Mouse (Mus musculus) C2C12 (cell line): ENCODE results near the gene Gle1. TPM values are rescaled to one million over a fixed set of nuclear protein-coding genes. Genes with fewer than 3 reads are reported as not detected.

ENCODE experiments used
- H3K27me3 ChIP-seq: one replicate; pipeline ENCODE4 v1.6.1; 2011; ENCODE audit not compliant: control insufficient read depth, insufficient read depth, insufficient read length
- H3K36me3 ChIP-seq: one replicate; pipeline ENCODE4 v1.6.1; 2011; ENCODE audit not compliant: control insufficient read depth, insufficient read depth
- H3K4me3 ChIP-seq: one replicate; pipeline ENCODE4 v1.5.1; 2011; ENCODE audit warnings: mild to moderate bottlenecking, control low read depth; ENCODE audit not compliant: poor library complexity, insufficient read depth, severe bottlenecking
- H3K79me2 ChIP-seq: one replicate; pipeline ENCODE4 v1.6.1; 2011; ENCODE audit not compliant: control insufficient read depth, insufficient read depth
- H3K79me3 ChIP-seq: one replicate; pipeline ENCODE4 v1.6.1; 2011; ENCODE audit warnings: low read depth, control low read depth
- H3ac ChIP-seq: one replicate; pipeline ENCODE3; 2011; ENCODE audit warnings: low read depth; ENCODE audit not compliant: control insufficient read depth, insufficient read length
- CEBPB ChIP-seq: IDR thresholded peaks from one replicate; pipeline ENCODE4 v1.6.1; 2011; ENCODE audit warnings: low read depth, mild to moderate bottlenecking, control low read depth, moderate library complexity
- CTCF ChIP-seq: IDR thresholded peaks from one replicate; pipeline ENCODE4 v1.5.1; 2011; ENCODE audit not compliant: control insufficient read depth, insufficient read depth, insufficient read length
- FOSL1 ChIP-seq: IDR thresholded peaks from one replicate; pipeline ENCODE4 v1.8.0; 2011; ENCODE audit warnings: mild to moderate bottlenecking, low read length; ENCODE audit not compliant: poor library complexity, insufficient read depth, severe bottlenecking
- MAX ChIP-seq: IDR thresholded peaks from one replicate; pipeline ENCODE4 v1.6.1; 2011; ENCODE audit warnings: mild to moderate bottlenecking, control low read depth
- MYOD1 ChIP-seq: IDR thresholded peaks from one replicate; pipeline ENCODE4 v1.6.1; 2011; ENCODE audit warnings: low read depth; ENCODE audit not compliant: control insufficient read depth, insufficient read length
- MYOG ChIP-seq: IDR thresholded peaks from one replicate; pipeline ENCODE4 v1.6.1; 2011; ENCODE audit not compliant: control insufficient read depth, insufficient read length; ENCODE audit errors: extremely low read depth
- USF1 ChIP-seq: IDR thresholded peaks from one replicate; pipeline ENCODE4 v1.6.1; 2011; ENCODE audit warnings: low read depth, mild to moderate bottlenecking, control low read depth, moderate library complexity
- polyA plus RNA-seq: library from polyadenylated mRNA; unstranded; fragments of >200 nt; fragmentation: generic; extraction: Trizol; gene quantifications from one replicate; pipeline ENCODE4 v1.2.1, GENCODE M21; 2012; ENCODE audit warnings: missing spikeins

Gene Gle1
- polyA plus RNA-seq, 1 experiment = 30.2 TPM

- Histone ChIP-seq H3K79me3 (no peaks in the 10 kb centered on the region), H3K27me3 (no peaks in the 10 kb centered on the region), H3K36me3 (peaks cover 85% of the 10 kb centered on the region)
Measured at GRCm38 (mm10) chr2:29922011-29922410, 13.2 kb upstream of the Gle1 start.

GRCm38 (mm10) chr2:29926542-29926941 lies 8.7 kb upstream of the Gle1 start:
- H3K79me3 ChIP-seq = no peaks in the 10 kb centered on the region
- no peak overlapping the region for H3K4me3 ChIP-seq
- no peaks in the 10 kb centered on the region for H3K27me3 ChIP-seq
- H3ac ChIP-seq = no peak overlapping the region
- no peak for TF ChIP-seq MYOG
- TF ChIP-seq CEBPB = no peak
- no peak for TF ChIP-seq USF1
- TF ChIP-seq MAX = no peak
- no peak for TF ChIP-seq FOSL1
- no peak for TF ChIP-seq MYOD1
- no peak for TF ChIP-seq CTCF
- H3K36me3 ChIP-seq = peaks cover 91% of the 10 kb centered on the region
- no peaks in the 10 kb centered on the region for H3K79me2 ChIP-seq

More at GRCm38 (mm10) chr2:29922011-29922410, 13.2 kb upstream of the Gle1 start:
- no peak overlapping the region for H3ac ChIP-seq
- no peak overlapping the region for H3K4me3 ChIP-seq
- no peaks in the 10 kb centered on the region for H3K79me2 ChIP-seq
- no peak for TF ChIP-seq MAX
- TF ChIP-seq USF1 = no peak
- no peak for TF ChIP-seq FOSL1
- no peak for TF ChIP-seq MYOG
- no peak for TF ChIP-seq CEBPB
- TF ChIP-seq CTCF = no peak
- TF ChIP-seq MYOD1 = no peak

- no peak overlapping the region for H3ac ChIP-seq
- peaks cover 2% of the 10 kb centered on the region for H3K79me3 ChIP-seq
- no peaks in the 10 kb centered on the region for H3K27me3 ChIP-seq
- H3K36me3 ChIP-seq = peaks cover 57% of the 10 kb centered on the region
- TF ChIP-seq USF1 (no peak), MYOG (no peak), CEBPB (no peak), FOSL1 (no peak), MYOD1 (no peak), MAX (no peak), CTCF (no peak)
- H3K4me3 ChIP-seq = no peak overlapping the region
- peaks cover 2% of the 10 kb centered on the region for H3K79me2 ChIP-seq
Measured at GRCm38 (mm10) chr2:29930506-29930905, 4.7 kb upstream of the Gle1 start.

- TF ChIP-seq MYOD1 (no peak), MYOG (no peak), USF1 (no peak), CEBPB (no peak), MAX (no peak), FOSL1 (no peak), CTCF (no peak)
- peaks cover 9% of the 10 kb centered on the region for H3K79me3 ChIP-seq
- H3K36me3 ChIP-seq = peaks cover 50% of the 10 kb centered on the region
- no peaks in the 10 kb centered on the region for H3K27me3 ChIP-seq
- peaks cover 9% of the 10 kb centered on the region for H3K79me2 ChIP-seq
- H3K4me3 ChIP-seq = no peak overlapping the region
- no peak overlapping the region for H3ac ChIP-seq
Measured at GRCm38 (mm10) chr2:29931194-29931593, 4.0 kb upstream of the Gle1 start.

- Histone ChIP-seq H3K4me3 (no peak overlapping the region), H3K79me2 (peaks cover 17% of the 10 kb centered on the region), H3ac (no peak overlapping the region), H3K79me3 (peaks cover 14% of the 10 kb centered on the region), H3K27me3 (no peaks in the 10 kb centered on the region), H3K36me3 (peaks cover 73% of the 10 kb centered on the region)
- TF ChIP-seq MYOG (no peak), CEBPB (no peak)
Measured at GRCm38 (mm10) chr2:29940073-29940472, 4.8 kb downstream of the Gle1 start.

GRCm38 (mm10) chr2:29940826-29941225 lies 5.6 kb downstream of the Gle1 start:
- Histone ChIP-seq H3K36me3 (peaks cover 78% of the 10 kb centered on the region), H3K79me3 (peaks cover 9% of the 10 kb centered on the region), H3ac (no peak overlapping the region), H3K27me3 (no peaks in the 10 kb centered on the region), H3K79me2 (peaks cover 12% of the 10 kb centered on the region), H3K4me3 (no peak overlapping the region)
- TF ChIP-seq MYOD1 (no peak), CTCF (no peak), MYOG (no peak), USF1 (no peak), CEBPB (no peak), FOSL1 (no peak), MAX (no peak)
